Mouse (Mus musculus) layer of hippocampus, adult 2 months (tissue): ENCODE measurements around the gene Nipal1. TPM values are rescaled to one million over a fixed set of nuclear protein-coding genes. Genes with fewer than 3 reads are reported as not detected.

Experiments used
- DNase-seq, 2 experiments: peaks; one replicate each; pipeline ENCODE4 v3.0.0; 2022; ENCODE audit warnings: low spot score in 2 of 2
- H3K27ac ChIP-seq: fragments of 200-600 bp; 2 replicates; pipeline ENCODE4 v1.8.1; 2022
- H3K4me3 ChIP-seq: fragments of 200-600 bp; 2 replicates; pipeline ENCODE4 v1.8.1; 2022; ENCODE audit warnings: mild to moderate bottlenecking
- CTCF ChIP-seq: fragments of 200-600 bp; conservative IDR thresholded peaks from 2 replicates; pipeline ENCODE4 v1.8.1; 2022; ENCODE audit warnings: antibody characterized with exemption, mild to moderate bottlenecking, moderate library complexity
- total RNA-seq, 2 experiments: library from RNA; stranded (reverse); gene quantifications; 2 replicates each; pipeline ENCODE4 v1.2.3; 2021

Nipal1 gene
- total RNA-seq, 2 experiments from 2014 or later: not detected

GRCm38 (mm10) chr5:72647958-72648595 is 482 bp downstream of the Nipal1 start:
- H3K27ac ChIP-seq: no peak overlapping the region
- no peak for TF ChIP-seq CTCF
- H3K4me3 ChIP-seq: peak overlapping the region; percentile 55
- no peak for DNase-seq

DNA sequence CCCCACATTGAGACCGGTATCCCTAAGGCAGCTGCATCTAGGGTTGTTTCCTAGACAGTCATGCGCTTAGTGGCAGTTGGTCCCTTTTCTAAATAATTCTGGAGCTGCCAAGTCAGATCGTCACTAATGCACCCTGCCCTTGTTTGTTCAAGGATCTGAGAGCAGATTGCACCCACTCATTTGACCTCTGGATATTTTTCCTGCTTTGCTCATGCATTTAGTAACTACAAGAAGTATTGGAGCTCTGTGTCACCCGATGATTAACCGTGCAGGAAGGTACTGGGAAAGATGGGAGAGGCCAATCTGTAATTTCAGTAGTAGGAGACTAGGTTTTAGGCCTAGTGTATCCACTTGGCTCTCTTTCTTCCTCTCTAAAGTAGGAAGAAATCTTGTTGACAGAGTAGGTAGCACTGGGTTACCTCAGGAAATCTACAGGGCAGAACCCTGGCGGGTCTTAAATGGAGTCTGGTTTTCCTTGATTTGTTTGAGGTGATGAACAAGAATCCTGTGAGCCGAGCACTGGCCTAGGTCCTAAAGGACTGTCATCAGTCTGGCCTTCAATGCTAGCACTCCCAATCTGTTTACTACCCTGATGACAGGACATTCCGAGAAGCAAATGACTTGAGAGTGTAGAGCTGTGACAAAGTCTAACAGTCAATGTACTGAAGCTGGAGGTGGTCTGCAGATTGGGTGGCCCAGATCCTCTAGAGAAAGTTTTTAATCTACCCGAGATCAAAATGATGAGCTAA is 1.6 kb downstream of the Nipal1 start:
- Histone ChIP-seq H3K27ac (no peak overlapping the region), H3K4me3 (no peak overlapping the region)
- no peak for TF ChIP-seq CTCF
- DNase-seq: no peak

GRCm38 (mm10) chr5:72653068-72653674 is 5.6 kb downstream of the Nipal1 start:
- DNase-seq: no peak
- no peak overlapping the region for H3K4me3 ChIP-seq
- H3K27ac ChIP-seq: no peak overlapping the region
- TF ChIP-seq CTCF: no peak

GRCm38 (mm10) chr5:72656270-72656791 is 8.7 kb downstream of the Nipal1 start:
- Histone ChIP-seq H3K4me3 (no peak overlapping the region), H3K27ac (no peak overlapping the region)
- TF ChIP-seq CTCF: no peak
- DNase-seq: no peak

DNA sequence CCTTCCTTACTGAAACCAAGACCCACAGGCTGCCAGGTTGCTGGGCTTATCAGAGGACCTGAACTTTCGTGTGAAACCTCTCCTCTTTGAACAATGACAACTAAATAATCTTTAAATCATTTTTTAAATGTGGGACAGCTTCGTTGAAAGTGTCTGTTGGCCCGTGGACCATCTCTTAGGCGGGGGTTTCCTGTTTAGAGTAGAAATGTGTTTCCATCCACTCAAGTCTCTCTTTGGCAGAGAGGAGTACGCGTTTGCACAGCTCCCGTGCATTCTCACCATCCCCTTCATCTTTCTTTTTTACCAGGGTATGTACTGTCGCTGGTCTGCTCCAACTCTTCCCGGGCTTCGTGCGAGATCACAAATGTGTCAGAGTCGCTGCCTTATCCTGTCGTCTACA is 10.8 kb downstream of the Nipal1 start:
- TF ChIP-seq CTCF: no peak
- DNase-seq: no peak
- Histone ChIP-seq H3K4me3 (no peak overlapping the region), H3K27ac (no peak overlapping the region)

GRCm38 (mm10) chr5:72661051-72661781 is 13.6 kb downstream of the Nipal1 start:
- H3K27ac ChIP-seq: no peak overlapping the region
- H3K4me3 ChIP-seq: no peak overlapping the region
- DNase-seq: no peak
- no peak for TF ChIP-seq CTCF

GRCm38 (mm10) chr5:72664126-72664525 is 16.5 kb downstream of the Nipal1 start:
- Histone ChIP-seq H3K27ac (no peak overlapping the region), H3K4me3 (no peak overlapping the region)
- DNase-seq: no peak
- no peak for TF ChIP-seq CTCF

DNA sequence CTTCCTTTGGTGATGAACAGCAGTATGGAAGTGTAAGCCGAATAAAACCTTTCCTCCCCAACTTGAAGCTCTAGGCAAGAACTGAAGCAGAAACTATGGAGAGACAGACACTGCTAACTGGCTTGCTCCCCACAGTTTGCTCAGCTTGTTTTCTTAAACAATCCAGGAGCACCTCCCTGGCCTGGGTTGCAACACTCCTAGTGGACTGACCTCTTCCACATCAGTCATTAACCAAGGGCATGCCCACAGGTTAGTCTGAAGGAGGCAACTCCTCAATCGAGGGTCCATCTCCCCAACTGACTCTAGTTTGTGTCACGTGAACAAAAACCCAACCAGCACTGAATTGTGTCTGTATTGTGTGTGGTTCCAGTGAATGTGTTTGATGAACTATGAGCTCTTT is 17.3 kb downstream of the Nipal1 start:
- no peak for TF ChIP-seq CTCF
- H3K4me3 ChIP-seq: no peak overlapping the region
- H3K27ac ChIP-seq: no peak overlapping the region
- DNase-seq: no peak

- Histone ChIP-seq H3K4me3 (no peak overlapping the region), H3K27ac (no peak overlapping the region)
- TF ChIP-seq CTCF: peak; percentile 99
- DNase-seq: peak in 1 of 2 experiments; percentile 62
Observed at GRCm38 (mm10) chr5:72665281-72665680, 17.7 kb downstream of the Nipal1 start.

DNA sequence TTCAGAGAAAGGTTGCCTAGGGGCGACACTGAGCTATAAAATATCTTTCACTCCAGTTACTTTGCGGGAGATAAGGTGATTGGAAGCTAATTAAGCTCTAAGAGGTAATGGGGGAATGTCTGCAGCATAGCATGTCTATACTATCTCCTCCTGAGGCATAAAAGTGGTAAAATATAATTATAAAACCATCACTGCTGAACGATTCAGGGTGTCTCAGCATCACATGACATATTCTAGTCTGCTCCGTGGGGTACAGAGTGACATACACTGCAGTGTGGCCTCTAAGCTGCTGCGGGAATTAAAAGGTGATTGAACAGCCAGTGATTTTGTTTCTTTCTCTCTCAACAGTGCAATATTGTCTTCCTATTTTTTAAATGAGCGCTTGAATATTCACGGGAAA is 18.8 kb downstream of the Nipal1 start:
- H3K4me3 ChIP-seq: no peak overlapping the region
- TF ChIP-seq CTCF: no peak
- no peak for DNase-seq
- H3K27ac ChIP-seq: no peak overlapping the region

DNA sequence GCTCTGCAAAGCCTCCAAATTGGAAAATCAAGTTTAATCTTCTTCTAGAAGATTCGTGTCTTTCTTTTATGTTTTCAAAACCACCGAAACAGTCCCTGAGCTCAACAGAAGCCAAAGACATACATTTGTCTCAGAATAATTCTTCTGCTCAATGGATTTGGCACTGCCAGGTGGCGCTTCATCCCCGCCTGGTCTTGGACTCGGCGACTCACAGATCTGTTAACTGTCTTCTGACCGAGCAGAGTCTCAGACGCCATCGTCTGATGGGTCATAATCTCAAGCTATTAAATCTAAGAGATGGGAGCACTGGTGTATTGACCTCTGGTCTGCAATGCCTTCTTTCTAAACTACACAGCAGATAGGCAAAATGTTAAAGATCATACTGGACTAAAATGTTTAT is 20.8 kb downstream of the Nipal1 start:
- H3K4me3 ChIP-seq: no peak overlapping the region
- no peak for DNase-seq
- H3K27ac ChIP-seq: no peak overlapping the region
- no peak for TF ChIP-seq CTCF

DNA sequence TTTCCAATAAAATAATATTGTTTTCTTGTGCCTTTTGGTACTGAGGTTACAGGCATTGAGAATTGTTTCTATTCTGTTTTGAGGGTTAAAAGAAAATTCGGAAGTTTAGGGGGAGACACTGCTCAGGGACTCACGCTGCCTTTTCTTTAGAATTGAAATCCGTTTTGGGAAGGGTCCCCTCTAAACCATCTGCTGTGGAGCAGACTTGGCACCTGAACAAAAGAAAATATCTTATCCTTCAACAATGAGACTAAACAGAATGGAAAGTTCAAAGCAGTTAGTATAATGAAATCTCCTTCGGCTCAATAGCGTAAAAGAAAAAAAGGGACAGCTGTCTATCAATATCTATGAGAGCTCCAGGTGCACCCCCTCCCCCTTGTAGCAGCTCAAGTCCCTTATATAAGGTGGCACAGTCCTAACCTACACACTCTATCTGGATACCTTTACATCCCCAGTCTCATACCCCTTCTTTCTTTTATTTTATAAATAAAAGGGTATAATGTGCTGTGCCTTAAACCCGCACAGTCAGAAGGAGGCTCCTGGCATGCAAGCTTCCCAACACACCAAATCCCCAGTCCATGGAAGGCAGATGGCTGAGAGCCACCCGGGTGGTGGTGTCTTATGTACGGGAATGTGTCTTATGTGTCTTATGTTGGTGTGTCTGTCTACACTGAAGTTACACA is 23.6 kb downstream of the Nipal1 start:
- no peak for DNase-seq
- no peak overlapping the region for H3K27ac ChIP-seq
- no peak overlapping the region for H3K4me3 ChIP-seq
- no peak for TF ChIP-seq CTCF
